Mouse (Mus musculus) megakaryocyte, embryonic 14.5 days (primary cell): ENCODE measurements around the gene Cdc42bpg.

ENCODE experiments used
- FLI1 ChIP-seq: IDR thresholded peaks from 2 replicates; pipeline ENCODE4 v1.6.1; 2012; ENCODE audit warnings: low read length, inconsistent platforms, mixed read lengths
- GATA1 ChIP-seq: IDR thresholded peaks from 3 replicates; pipeline ENCODE4 v1.6.1; 2012; ENCODE audit warnings: mixed read lengths, low read length, inconsistent platforms, borderline replicate concordance

DNA sequence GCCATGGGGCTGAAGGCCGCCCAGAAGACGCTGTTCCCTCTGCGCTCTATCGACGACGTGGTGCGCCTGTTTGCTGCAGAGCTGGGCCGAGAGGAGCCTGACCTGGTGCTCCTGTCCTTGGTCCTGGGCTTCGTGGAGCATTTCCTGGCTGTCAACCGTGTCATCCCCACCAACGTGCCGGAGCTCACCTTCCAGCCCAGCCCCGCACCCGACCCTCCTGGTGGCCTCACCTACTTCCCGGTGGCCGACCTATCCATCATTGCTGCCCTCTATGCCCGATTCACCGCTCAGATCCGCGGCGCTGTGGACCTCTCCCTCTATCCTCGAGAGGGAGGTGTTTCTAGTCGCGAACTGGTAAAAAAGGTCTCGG, 29.2 kb downstream of the Cdc42bpg start:
- TF ChIP-seq FLI1 (no peak), GATA1 (no peak)
